Mouse (Mus musculus) brown adipose tissue, adult 24 weeks (tissue): ENCODE data around the gene Dhx15. TPM values are rescaled to one million over a fixed set of nuclear protein-coding genes. Genes with fewer than 3 reads are reported as not detected.

Source experiments
- H3K27ac ChIP-seq: fragments of 200-500 bp; replicated peaks from 2 replicates; pipeline ENCODE4 v1.5.1; 2012; ENCODE audit warnings: low read depth, mild to moderate bottlenecking, low read length
- H3K4me1 ChIP-seq: fragments of 200-500 bp; 2 replicates; pipeline ENCODE4 v1.6.1; 2012; ENCODE audit warnings: low read length, mixed read lengths; ENCODE audit not compliant: control insufficient read depth, insufficient read depth, insufficient read length
- H3K4me3 ChIP-seq: fragments of 200-500 bp; 2 replicates; pipeline ENCODE4 v1.5.1; 2012; ENCODE audit warnings: low read depth, mild to moderate bottlenecking, low read length, moderate library complexity; ENCODE audit not compliant: insufficient read depth
- polyA plus RNA-seq: library from polyadenylated mRNA; stranded (reverse); fragments of >200 nt; gene quantifications from 2 replicates; pipeline ENCODE4 v1.2.4, GENCODE M21; 2012; ENCODE audit not compliant: missing spikeins, insufficient read depth, insufficient read length

Dhx15 gene
- polyA plus RNA-seq, 1 experiment = 50.4 TPM

GRCm38 (mm10) chr5:52126263-52126662, 64.1 kb downstream of the Dhx15 start:
- no peak overlapping the region for H3K4me3 ChIP-seq
- H3K27ac ChIP-seq = no peak overlapping the region
- no peaks in the 10 kb centered on the region for H3K4me1 ChIP-seq

DNA sequence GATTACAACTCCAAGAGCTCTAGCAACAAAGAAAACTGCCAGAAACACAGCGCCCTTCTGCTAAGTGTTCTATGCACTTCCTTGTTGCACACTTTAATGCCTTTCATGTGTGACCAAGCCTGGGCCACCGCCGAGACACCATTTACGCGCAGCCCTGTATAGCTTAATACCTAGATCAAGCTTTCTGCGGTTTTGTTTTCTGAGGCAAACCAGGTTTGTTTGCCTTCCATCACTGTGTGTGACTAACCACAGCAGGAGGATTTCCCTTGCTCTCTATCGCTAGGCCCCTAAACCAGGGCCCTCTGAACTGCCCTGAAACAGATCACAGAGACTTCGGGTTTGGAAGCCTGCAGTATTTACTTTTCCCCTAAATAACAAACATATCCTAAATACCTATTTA, 64.5 kb downstream of the Dhx15 start:
- Histone ChIP-seq H3K4me3 (no peak overlapping the region), H3K4me1 (no peaks in the 10 kb centered on the region)

DNA sequence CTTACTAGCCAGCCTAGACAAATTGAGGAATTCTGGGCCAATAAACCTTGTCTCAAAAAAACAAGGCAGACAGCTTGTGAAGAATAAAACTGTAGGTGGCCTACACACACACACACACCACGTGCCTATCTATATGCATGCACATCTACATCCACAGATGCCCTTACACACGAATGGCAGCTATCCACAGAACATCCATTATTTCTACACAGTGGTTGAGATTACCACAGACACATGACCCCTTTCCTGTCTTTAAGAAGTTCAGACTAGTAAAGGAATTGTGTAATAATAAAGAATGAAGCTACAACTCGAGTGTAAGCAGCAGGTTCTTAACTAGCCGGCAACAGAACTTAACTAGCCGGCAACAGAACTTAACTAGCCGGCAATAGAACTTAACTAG, 68.2 kb downstream of the Dhx15 start:
- no peak overlapping the region for H3K4me3 ChIP-seq
- no peak overlapping the region for H3K27ac ChIP-seq
- H3K4me1 ChIP-seq = no peaks in the 10 kb centered on the region

More for the DNA sequence above, 64.5 kb downstream of the Dhx15 start:
- H3K27ac ChIP-seq = no peak overlapping the region

- H3K27ac ChIP-seq = no peak overlapping the region
- H3K4me1 ChIP-seq = no peaks in the 10 kb centered on the region; the same call in 1 of the 2 replicates
- H3K4me3 ChIP-seq = no peak overlapping the region
These were observed 70.5 kb downstream of the Dhx15 start for GRCm38 (mm10) chr5:52119822-52120221.

DNA sequence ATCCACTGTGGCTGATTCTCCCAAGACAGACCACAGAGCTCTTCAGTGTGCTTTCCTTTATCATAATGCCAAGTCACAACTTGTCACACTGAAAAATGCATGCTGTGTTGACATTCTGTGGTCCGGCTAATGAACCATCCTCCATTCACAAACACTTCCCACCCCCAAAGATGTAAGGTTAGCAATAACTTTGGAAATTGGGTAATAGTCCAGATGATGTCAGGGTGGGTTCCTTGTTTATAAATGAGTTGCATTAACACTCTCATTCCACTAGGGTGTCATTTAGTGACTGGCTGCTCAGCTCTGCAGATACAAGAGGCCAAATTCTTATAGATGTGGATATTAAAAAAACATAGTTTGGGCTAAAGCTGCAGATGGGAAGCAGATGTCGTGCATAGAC, 71.1 kb downstream of the Dhx15 start:
- peaks cover 5% of the 10 kb centered on the region; the same call in 1 of the 2 replicates for H3K4me1 ChIP-seq
- H3K27ac ChIP-seq = no peak overlapping the region
- no peak overlapping the region for H3K4me3 ChIP-seq

GRCm38 (mm10) chr5:52117829-52118228, 72.5 kb downstream of the Dhx15 start:
- Histone ChIP-seq H3K4me3 (no peak overlapping the region), H3K27ac (no peak overlapping the region), H3K4me1 (peaks cover 5% of the 10 kb centered on the region; the same call in 1 of the 2 replicates)

DNA sequence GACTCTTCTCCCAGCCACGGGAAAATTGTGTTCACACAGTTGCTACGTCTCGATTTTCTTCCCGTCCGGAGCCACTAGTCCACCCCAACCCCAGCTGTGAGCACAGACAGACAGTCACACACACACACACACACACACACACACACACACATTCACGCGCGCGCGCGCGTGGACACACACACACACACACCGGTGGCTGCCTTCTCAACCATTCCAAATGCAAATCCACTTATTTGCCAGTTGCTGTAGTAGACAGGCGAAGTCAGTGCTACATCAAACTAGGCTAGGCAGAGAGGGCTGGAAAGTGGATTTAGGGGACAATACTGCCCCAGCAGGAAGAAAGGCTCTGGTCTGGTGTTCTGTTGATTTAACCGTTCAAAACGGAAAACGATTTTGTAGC, 73.9 kb downstream of the Dhx15 start:
- Histone ChIP-seq H3K27ac (no peak overlapping the region), H3K4me3 (peak overlapping the region; percentile 61), H3K4me1 (peaks cover 5% of the 10 kb centered on the region; the same call in 1 of the 2 replicates)

DNA sequence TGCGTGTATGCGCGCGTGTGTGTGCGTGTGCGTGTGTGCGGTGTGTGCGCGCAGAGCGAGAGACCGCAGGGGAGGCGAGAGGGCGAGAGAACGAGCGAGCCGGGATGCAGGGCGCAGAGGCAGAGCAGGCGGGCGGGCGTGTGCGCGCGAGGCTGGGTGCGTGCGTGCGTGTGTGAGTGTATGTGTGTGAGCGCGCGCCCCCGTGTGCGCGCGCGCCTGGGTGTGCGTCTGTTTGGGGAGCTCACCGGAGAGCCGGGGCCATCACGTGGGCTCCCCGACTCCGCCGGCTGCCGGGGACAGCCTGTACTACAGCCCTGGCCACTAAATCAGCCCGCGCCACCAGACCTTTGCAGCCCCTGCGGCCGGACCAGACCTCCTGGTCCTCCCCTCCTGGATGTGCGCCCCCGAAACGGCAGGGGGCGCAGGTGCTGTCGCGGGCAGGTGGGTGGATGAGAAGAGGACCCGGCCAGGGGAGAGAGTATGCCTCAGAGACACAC, 74.4 kb downstream of the Dhx15 start:
- peaks cover 5% of the 10 kb centered on the region; the same call in 1 of the 2 replicates for H3K4me1 ChIP-seq
- no peak overlapping the region for H3K27ac ChIP-seq
- peak overlapping the region; percentile 61 for H3K4me3 ChIP-seq

DNA sequence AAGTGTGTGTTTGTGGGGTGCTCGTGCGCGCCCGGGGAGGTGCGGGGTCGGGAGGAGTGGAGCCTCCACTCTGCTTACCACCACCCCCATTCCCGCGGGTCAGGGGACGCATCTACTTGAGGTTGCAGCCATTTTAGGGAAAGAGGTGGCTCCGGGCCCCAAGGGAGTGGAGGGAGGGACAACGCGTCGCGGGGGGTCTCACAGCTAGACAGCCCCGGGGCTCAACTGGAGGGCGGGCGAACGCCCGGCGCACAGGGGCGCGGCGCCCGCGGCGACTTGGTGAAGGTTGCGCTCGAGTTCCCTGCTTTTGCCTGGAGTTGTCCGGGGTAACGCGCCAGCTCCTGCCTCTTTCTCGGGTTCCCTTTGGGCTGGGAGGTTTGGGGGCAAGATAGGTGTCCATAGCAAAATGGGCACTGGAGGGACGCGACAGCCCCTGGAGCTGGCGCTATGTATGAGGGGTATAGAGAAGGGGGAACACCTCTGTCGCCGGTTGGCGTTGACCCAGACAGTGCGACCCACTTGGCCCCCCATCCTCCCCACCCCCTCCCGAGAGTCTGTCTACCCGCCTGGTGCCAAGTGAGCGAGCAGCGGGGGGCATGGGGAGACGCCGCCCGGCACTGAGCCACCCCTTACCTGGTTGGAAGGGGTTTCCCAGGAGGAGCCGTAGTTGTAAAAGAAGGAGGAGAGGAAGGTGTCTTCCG, 75.4 kb downstream of the Dhx15 start:
- H3K27ac ChIP-seq = no peak overlapping the region
- H3K4me1 ChIP-seq = peaks cover 5% of the 10 kb centered on the region; the same call in 1 of the 2 replicates
- peak overlapping the region; percentile 61 for H3K4me3 ChIP-seq

DNA sequence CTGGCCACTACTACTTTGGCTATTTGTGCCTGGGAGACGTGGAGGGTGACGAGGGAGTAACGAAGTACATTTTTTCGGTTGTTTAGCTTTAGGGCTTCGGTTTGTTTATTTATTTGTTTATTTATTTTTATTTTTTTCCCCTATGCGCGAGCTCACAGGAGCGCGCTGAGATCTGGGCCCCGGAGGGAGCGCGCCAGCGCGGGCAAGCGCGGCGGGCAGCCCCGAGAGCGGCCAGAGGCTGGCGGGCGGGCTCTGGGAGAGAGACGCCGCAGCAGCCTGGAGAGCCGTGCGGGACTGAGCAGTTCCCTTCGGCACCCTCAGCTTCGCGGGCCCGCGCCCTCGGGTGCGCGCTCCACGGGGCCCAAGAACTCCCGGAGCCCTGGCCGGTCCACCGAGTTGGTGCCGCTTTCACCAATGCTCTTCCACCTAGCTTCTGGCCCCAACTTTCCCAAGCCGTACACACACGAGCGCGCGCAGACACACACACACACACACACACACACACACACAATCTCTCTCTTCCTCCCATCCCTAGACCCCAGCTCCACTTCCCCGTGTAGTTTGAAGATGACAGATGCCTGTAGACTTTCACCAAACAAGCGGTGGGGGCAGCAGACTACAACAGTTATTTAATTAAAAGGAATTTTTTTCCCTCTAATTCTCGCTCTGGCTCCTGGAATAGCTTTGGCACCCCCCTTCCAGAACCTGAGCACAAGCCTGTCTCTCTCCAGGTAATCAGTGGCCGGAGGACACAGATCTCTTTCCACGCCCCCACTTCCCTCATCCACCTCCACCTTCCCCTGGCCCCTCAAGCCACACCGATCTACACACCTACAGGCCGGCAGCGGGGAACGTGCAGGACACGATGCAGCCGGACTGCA, 76.2 kb downstream of the Dhx15 start:
- H3K4me1 ChIP-seq = peaks cover 5% of the 10 kb centered on the region; the same call in 1 of the 2 replicates
- H3K27ac ChIP-seq = no peak overlapping the region
- peak overlapping the region; percentile 61 for H3K4me3 ChIP-seq

- peaks cover 5% of the 10 kb centered on the region; the same call in 1 of the 2 replicates for H3K4me1 ChIP-seq
- H3K4me3 ChIP-seq = peak overlapping the region; percentile 61
- no peak overlapping the region for H3K27ac ChIP-seq
These were observed 77.1 kb downstream of the Dhx15 start for GRCm38 (mm10) chr5:52112953-52113841.

- peaks cover 5% of the 10 kb centered on the region; the same call in 1 of the 2 replicates for H3K4me1 ChIP-seq
- no peak overlapping the region for H3K27ac ChIP-seq
- H3K4me3 ChIP-seq = no peak overlapping the region; the same call in 1 of the 2 replicates
These were observed 78.0 kb downstream of the Dhx15 start for GRCm38 (mm10) chr5:52112191-52112760.

- Histone ChIP-seq H3K4me3 (no peak overlapping the region), H3K27ac (no peak overlapping the region), H3K4me1 (peaks cover 5% of the 10 kb centered on the region; the same call in 1 of the 2 replicates)
These were observed 79.3 kb downstream of the Dhx15 start for GRCm38 (mm10) chr5:52110808-52111663.
